Mouse (Mus musculus) layer of hippocampus, postnatal 14 days (tissue): ENCODE results near the gene Traf3ip1. TPM values are rescaled to one million over a fixed set of nuclear protein-coding genes. Genes with fewer than 3 reads are reported as not detected.

Experiments
- DNase-seq, 2 experiments: peaks; one replicate each; pipeline ENCODE4 v3.0.0; 2021 to 2022; ENCODE audit warnings: low spot score in 2 of 2, mixed read lengths in 1 of 2
- total RNA-seq, 2 experiments: library from RNA; stranded (reverse); gene quantifications; 2 replicates each; pipeline ENCODE4 v1.2.3; 2021

Traf3ip1 gene
- total RNA-seq, 2 experiments from 2014 or later, result 11.6 to 12.6 TPM

GRCm38 (mm10) chr1:91577883-91578517 lies 83.6 kb downstream of the Traf3ip1 start:
- DNase-seq, result no peak

Other genes starting within 250 kb of the Traf3ip1 start
- gene Ube2f, start 244.3 kb upstream of the Traf3ip1 start, total RNA-seq, result 10 to 100 TPM; 57.2 to 57.4 TPM
- gene Scly, start 196.3 kb upstream of the Traf3ip1 start, total RNA-seq, result 10 to 100 TPM; 12.7 to 13.4 TPM
- under 1 TPM; 0.05 to 0.10 TPM for gene Espnl, start 172.6 kb upstream of the Traf3ip1 start, total RNA-seq
- under 1 TPM; 0.09 to 0.12 TPM for gene Klhl30, start 143.6 kb upstream of the Traf3ip1 start, total RNA-seq
- under 1 TPM in 1 of 2 experiments, not detected in 1; 0.12 TPM for gene Erfe, start 128.2 kb upstream of the Traf3ip1 start, total RNA-seq
- 10 to 100 TPM; 63.6 to 63.7 TPM for gene Ilkap, start 95.8 kb upstream of the Traf3ip1 start, total RNA-seq
- gene Hes6, start 80.6 kb upstream of the Traf3ip1 start, total RNA-seq, result 10 to 100 TPM; 20.6 to 21.9 TPM
- 10 to 100 TPM; 24.2 to 28.6 TPM for gene Per2, start 35.3 kb upstream of the Traf3ip1 start, total RNA-seq
- 10 to 100 TPM; 44.6 to 48.5 TPM for gene Asb1, start 45.9 kb downstream of the Traf3ip1 start, total RNA-seq